Mouse (Mus musculus) adrenal gland, postnatal 4 days (tissue): ENCODE measurements at regions not wholly inside any gene's neighbourhood (a gene's known extent, or its start where the extent isn't known, plus 50 kb on each side); places are given as distances from the start of the nearest gene placed in this dataset.

ENCODE experiments used
- DNase-seq, 2 experiments: peaks; one replicate each; pipeline ENCODE4 v3.0.0; 2021 to 2022; ENCODE audit warnings: low spot score in 2 of 2, mixed read lengths in 2 of 2

GRCm38 (mm10) chr2:128301709-128302108 lies 175.9 kb downstream of the Bcl2l11 start:
- no peak for DNase-seq

- DNase-seq, result no peak
Observed at GRCm38 (mm10) chr2:128304063-128304712, 178.3 kb downstream of the Bcl2l11 start.

GRCm38 (mm10) chr2:128306693-128307092 lies 180.9 kb downstream of the Bcl2l11 start:
- no peak for DNase-seq

GRCm38 (mm10) chr2:128309541-128310030 lies 183.7 kb downstream of the Bcl2l11 start:
- no peak for DNase-seq

GRCm38 (mm10) chr2:128310081-128310480 lies 184.2 kb downstream of the Bcl2l11 start:
- peak; percentile 32 to 46 for DNase-seq

GRCm38 (mm10) chr2:128312084-128312594 lies 186.3 kb downstream of the Bcl2l11 start:
- DNase-seq, result no peak

GRCm38 (mm10) chr2:128312659-128313581 lies 187.1 kb downstream of the Bcl2l11 start:
- DNase-seq, result no peak

GRCm38 (mm10) chr2:128313582-128313918 lies 187.7 kb downstream of the Bcl2l11 start:
- no peak for DNase-seq

GRCm38 (mm10) chr2:128313948-128314347 lies 188.1 kb downstream of the Bcl2l11 start:
- no peak for DNase-seq

GRCm38 (mm10) chr2:128316516-128316915 lies 190.7 kb downstream of the Bcl2l11 start:
- no peak for DNase-seq

- no peak for DNase-seq
Observed at GRCm38 (mm10) chr2:128318266-128318665, 192.4 kb downstream of the Bcl2l11 start.

- no peak for DNase-seq
Observed at GRCm38 (mm10) chr2:128318956-128319355, 193.1 kb downstream of the Bcl2l11 start.

- no peak for DNase-seq
Observed at GRCm38 (mm10) chr2:128321475-128321874, 195.6 kb downstream of the Bcl2l11 start.

- DNase-seq, result no peak
Observed at GRCm38 (mm10) chr2:128324256-128325096, 198.6 kb downstream of the Bcl2l11 start.

GRCm38 (mm10) chr2:128325097-128325421 lies 199.2 kb downstream of the Bcl2l11 start:
- DNase-seq, result no peak

- no peak for DNase-seq
Observed at GRCm38 (mm10) chr2:128325456-128325855, 199.6 kb downstream of the Bcl2l11 start.

GRCm38 (mm10) chr2:128330833-128331232 lies 205.0 kb downstream of the Bcl2l11 start:
- no peak for DNase-seq

- no peak for DNase-seq
Observed at GRCm38 (mm10) chr2:128331275-128331674, 205.4 kb downstream of the Bcl2l11 start.

GRCm38 (mm10) chr2:128331681-128332080 lies 205.8 kb downstream of the Bcl2l11 start:
- DNase-seq, result no peak

- no peak for DNase-seq
Observed at GRCm38 (mm10) chr2:128333401-128334142, 207.7 kb downstream of the Bcl2l11 start.

GRCm38 (mm10) chr2:128334143-128334470 lies 208.3 kb downstream of the Bcl2l11 start:
- DNase-seq, result no peak
